Mouse (Mus musculus) thymus, postnatal 4 days (tissue): ENCODE results near the gene Eif4a3.

Source experiments
- DNase-seq: peaks from one replicate; pipeline ENCODE4 v3.0.0; 2021

Gene Eif4a3

DNA sequence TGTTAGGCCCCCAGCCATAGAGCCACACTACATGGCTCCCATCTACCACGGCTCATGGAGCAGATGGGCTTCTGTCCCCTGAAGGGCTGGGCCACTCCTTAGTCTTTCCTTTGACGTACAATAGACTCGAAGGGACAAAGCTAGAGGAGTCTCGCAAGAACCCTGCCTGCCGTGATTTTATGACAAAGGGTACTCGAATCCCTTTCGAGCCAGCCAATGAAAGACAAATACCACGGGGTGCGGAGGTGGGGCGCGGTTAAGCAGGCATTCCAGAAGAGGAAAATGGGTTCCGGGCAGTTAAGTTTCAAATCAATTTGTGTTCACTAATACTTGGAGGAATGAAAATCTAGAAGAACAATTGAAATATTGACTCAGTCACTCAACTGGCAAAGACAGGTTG, 60.4 kb downstream of the Eif4a3 start:
- DNase-seq, result no peak
